Mouse (Mus musculus): ENCODE data around the gene Echs1.

- TF ChIP-seq CTCF (IDR thresholded peaks at IDR 0.05; ENCODE audit: low read depth, low read length), result no peak
- no peak for TF ChIP-seq POLR2A (IDR thresholded peaks at IDR 0.05; ENCODE audit: insufficient read depth, low read length)
Measured at GRCm38 (mm10) chr7:140121338-140121910, 5.1 kb upstream of the Echs1 start.

All from ES-Bruce4 (cell line).